Mouse (Mus musculus): Measurements from ENCODE around the gene Spn. TPM values are rescaled to one million over a fixed set of nuclear protein-coding genes. Genes with fewer than 3 reads are reported as not detected.
"Not testable (repeated sequence)": the region's sequence is repeated elsewhere in the genome, so short reads cannot be mapped to it uniquely, and the experiment has no call there.

Spn gene
- polyA plus RNA-seq, 1 experiment: 1.5 TPM

GRCm38 (mm10) chr7:127181724-127182123 is 44.1 kb upstream of the Spn start:
- not testable (repeated sequence) for H3K9me3 ChIP-seq (replicated peaks; ENCODE audit: control insufficient read depth, insufficient read depth, low read length, poor library complexity, severe bottlenecking); H3K9ac ChIP-seq (ENCODE audit: low read depth, poor library complexity, severe bottlenecking); H3K4me3 ChIP-seq (ENCODE audit: low read depth, low read length); H3K4me1 ChIP-seq (ENCODE audit: control insufficient read depth, insufficient read depth, low read length); H3K27me3 ChIP-seq (ENCODE audit: control insufficient read depth, insufficient read depth, low read length, poor library complexity, severe bottlenecking); H3K27ac ChIP-seq (ENCODE audit: insufficient read depth, low read length); H3K36me3 ChIP-seq (ENCODE audit: control insufficient read depth, insufficient read depth, low read length, poor library complexity, severe bottlenecking)
- TF ChIP-seq CTCF (IDR thresholded peaks at IDR 0.05; ENCODE audit: low read depth, low read length): peak; percentile 13

GRCm38 (mm10) chr7:127180783-127181182 is 43.2 kb upstream of the Spn start:
- H3K36me3 ChIP-seq (ENCODE audit: control insufficient read depth, insufficient read depth, low read length, poor library complexity, severe bottlenecking): no peaks in the 10 kb centered on the region
- H3K27ac ChIP-seq (ENCODE audit: insufficient read depth, low read length): no peak overlapping the region

GRCm38 (mm10) chr7:127176937-127177336 is 39.3 kb upstream of the Spn start:
- H3K27ac ChIP-seq (ENCODE audit: insufficient read depth, low read length): no peak overlapping the region
- no peak for TF ChIP-seq CTCF (IDR thresholded peaks at IDR 0.05; ENCODE audit: low read depth, low read length)
- TF ChIP-seq EP300 (IDR thresholded peaks at IDR 0.05; ENCODE audit: insufficient read depth, low read depth, low read length): no peak
- no peak for TF ChIP-seq POLR2A (IDR thresholded peaks at IDR 0.05; ENCODE audit: insufficient read depth, low read length)
- H3K27me3 ChIP-seq (ENCODE audit: control insufficient read depth, insufficient read depth, low read length, poor library complexity, severe bottlenecking): no peaks in the 10 kb centered on the region
- no peaks in the 10 kb centered on the region for H3K4me1 ChIP-seq (ENCODE audit: control insufficient read depth, insufficient read depth, low read length)
- no peak overlapping the region for H3K9ac ChIP-seq (ENCODE audit: low read depth, poor library complexity, severe bottlenecking)
- H3K9me3 ChIP-seq (replicated peaks; ENCODE audit: control insufficient read depth, insufficient read depth, low read length, poor library complexity, severe bottlenecking): no peaks in the 10 kb centered on the region
- H3K4me3 ChIP-seq (ENCODE audit: low read depth, low read length): no peak overlapping the region
- H3K36me3 ChIP-seq (ENCODE audit: control insufficient read depth, insufficient read depth, low read length, poor library complexity, severe bottlenecking): no peaks in the 10 kb centered on the region

More at GRCm38 (mm10) chr7:127180783-127181182, 43.2 kb upstream of the Spn start:
- TF ChIP-seq POLR2A (IDR thresholded peaks at IDR 0.05; ENCODE audit: insufficient read depth, low read length): no peak
- no peak for TF ChIP-seq CTCF (IDR thresholded peaks at IDR 0.05; ENCODE audit: low read depth, low read length)
- TF ChIP-seq EP300 (IDR thresholded peaks at IDR 0.05; ENCODE audit: insufficient read depth, low read depth, low read length): no peak
- no peaks in the 10 kb centered on the region for H3K27me3 ChIP-seq (ENCODE audit: control insufficient read depth, insufficient read depth, low read length, poor library complexity, severe bottlenecking)
- peaks cover 2% of the 10 kb centered on the region for H3K4me1 ChIP-seq (ENCODE audit: control insufficient read depth, insufficient read depth, low read length)
- H3K9me3 ChIP-seq (replicated peaks; ENCODE audit: control insufficient read depth, insufficient read depth, low read length, poor library complexity, severe bottlenecking): no peaks in the 10 kb centered on the region
- no peak overlapping the region for H3K9ac ChIP-seq (ENCODE audit: low read depth, poor library complexity, severe bottlenecking)
- H3K4me3 ChIP-seq (ENCODE audit: low read depth, low read length): no peak overlapping the region

GRCm38 (mm10) chr7:127166501-127166900 is 28.9 kb upstream of the Spn start:
- Histone ChIP-seq H3K36me3 (ENCODE audit: control insufficient read depth, insufficient read depth, low read length, poor library complexity, severe bottlenecking) (no peaks in the 10 kb centered on the region), H3K27me3 (ENCODE audit: control insufficient read depth, insufficient read depth, low read length, poor library complexity, severe bottlenecking) (no peaks in the 10 kb centered on the region), H3K4me1 (ENCODE audit: control insufficient read depth, insufficient read depth, low read length) (no peaks in the 10 kb centered on the region), H3K9me3 (replicated peaks; ENCODE audit: control insufficient read depth, insufficient read depth, low read length, poor library complexity, severe bottlenecking) (no peaks in the 10 kb centered on the region), H3K9ac (ENCODE audit: low read depth, poor library complexity, severe bottlenecking) (no peak overlapping the region), H3K27ac (ENCODE audit: insufficient read depth, low read length) (no peak overlapping the region), H3K4me3 (ENCODE audit: low read depth, low read length) (no peak overlapping the region)
- TF ChIP-seq POLR2A (IDR thresholded peaks at IDR 0.05; ENCODE audit: insufficient read depth, low read length) (no peak), EP300 (IDR thresholded peaks at IDR 0.05; ENCODE audit: insufficient read depth, low read depth, low read length) (no peak), CTCF (IDR thresholded peaks at IDR 0.05; ENCODE audit: low read depth, low read length) (no peak)

- no peak overlapping the region for H3K4me3 ChIP-seq (ENCODE audit: low read depth, low read length)
- TF ChIP-seq POLR2A (IDR thresholded peaks at IDR 0.05; ENCODE audit: insufficient read depth, low read length): no peak
- H3K27ac ChIP-seq (ENCODE audit: insufficient read depth, low read length): no peak overlapping the region
- H3K9ac ChIP-seq (ENCODE audit: low read depth, poor library complexity, severe bottlenecking): no peak overlapping the region
- H3K4me1 ChIP-seq (ENCODE audit: control insufficient read depth, insufficient read depth, low read length): no peaks in the 10 kb centered on the region
- H3K36me3 ChIP-seq (ENCODE audit: control insufficient read depth, insufficient read depth, low read length, poor library complexity, severe bottlenecking): no peaks in the 10 kb centered on the region
- H3K27me3 ChIP-seq (ENCODE audit: control insufficient read depth, insufficient read depth, low read length, poor library complexity, severe bottlenecking): no peaks in the 10 kb centered on the region
- no peaks in the 10 kb centered on the region for H3K9me3 ChIP-seq (replicated peaks; ENCODE audit: control insufficient read depth, insufficient read depth, low read length, poor library complexity, severe bottlenecking)
Measured at GRCm38 (mm10) chr7:127165607-127166493, 28.2 kb upstream of the Spn start.

GRCm38 (mm10) chr7:127164002-127164401 is 26.4 kb upstream of the Spn start:
- no peaks in the 10 kb centered on the region for H3K4me1 ChIP-seq (ENCODE audit: control insufficient read depth, insufficient read depth, low read length)
- no peak overlapping the region for H3K4me3 ChIP-seq (ENCODE audit: low read depth, low read length)
- TF ChIP-seq CTCF (IDR thresholded peaks at IDR 0.05; ENCODE audit: low read depth, low read length) (no peak), POLR2A (IDR thresholded peaks at IDR 0.05; ENCODE audit: insufficient read depth, low read length) (no peak), EP300 (IDR thresholded peaks at IDR 0.05; ENCODE audit: insufficient read depth, low read depth, low read length) (no peak)
- H3K36me3 ChIP-seq (ENCODE audit: control insufficient read depth, insufficient read depth, low read length, poor library complexity, severe bottlenecking): no peaks in the 10 kb centered on the region
- no peaks in the 10 kb centered on the region for H3K9me3 ChIP-seq (replicated peaks; ENCODE audit: control insufficient read depth, insufficient read depth, low read length, poor library complexity, severe bottlenecking)
- no peaks in the 10 kb centered on the region for H3K27me3 ChIP-seq (ENCODE audit: control insufficient read depth, insufficient read depth, low read length, poor library complexity, severe bottlenecking)
- no peak overlapping the region for H3K27ac ChIP-seq (ENCODE audit: insufficient read depth, low read length)
- H3K9ac ChIP-seq (ENCODE audit: low read depth, poor library complexity, severe bottlenecking): no peak overlapping the region
